Comparison of ENCODE assay signal across 8 mouse cellular contexts in the genomic region with DNA sequence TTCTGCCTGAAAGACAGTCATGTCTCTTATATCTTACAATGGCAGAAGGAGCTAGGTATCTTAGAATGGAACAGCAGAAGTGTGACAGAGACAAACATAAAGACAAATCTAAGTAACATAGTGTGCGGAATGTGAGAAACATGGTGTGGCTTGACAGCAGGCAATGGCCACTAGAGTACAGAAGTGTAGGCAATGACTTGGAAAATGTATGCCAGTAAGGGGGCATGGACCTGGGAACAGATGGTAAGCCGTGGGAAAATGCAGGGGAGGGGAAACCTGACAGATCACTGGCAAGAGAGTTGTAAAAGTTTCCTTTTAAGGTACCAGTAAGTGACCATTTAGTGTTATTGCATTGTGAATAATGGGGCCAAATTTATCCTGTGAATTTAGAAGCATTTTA.
"Had no signal": no experiment of that assay in that cellular context is flagged by ENCODE, and none has a peak within 500 bp of the region (broad histone marks: within the 10 kb centered on the region; RNA-seq: fewer than 3 reads in every experiment).

No protein-coding gene starts in this region.

- DNase-seq: kidney, adult 8-10 months; kidney, postnatal 36 days; layer of hippocampus, adult 9-11 months; layer of hippocampus, postnatal 36 days; lung, adult 2 months; lung, postnatal 4 days; midbrain, embryonic 14.5 days; thymus, postnatal 36 days had no signal
